Mouse (Mus musculus): Measurements from ENCODE around the gene Nadsyn1.

Nadsyn1 gene

GRCm38 (mm10) chr7:143752606-143753005 lies 70.0 kb downstream of the Nadsyn1 start:
- DNase-seq, result peak; percentile 63

- no peak for DNase-seq
These were observed 70.6 kb downstream of the Nadsyn1 start for GRCm38 (mm10) chr7:143752056-143752455.

GRCm38 (mm10) chr7:143751380-143751779 lies 71.3 kb downstream of the Nadsyn1 start:
- DNase-seq, result no peak

GRCm38 (mm10) chr7:143749045-143749444 lies 73.6 kb downstream of the Nadsyn1 start:
- no peak for DNase-seq

- peak; percentile 75 for DNase-seq
These were observed 74.4 kb downstream of the Nadsyn1 start for GRCm38 (mm10) chr7:143748041-143748868.

All from cerebellum, adult 11-12 months (tissue).